Mouse (Mus musculus) forelimb bud, embryonic 11.5 days (tissue): ENCODE data around the gene Itpr3.
A peak's percentile ranks its signal among the peaks of the same experiment; 100 is the strongest.

Source experiments
- DNase-seq: peaks from one replicate; pipeline ENCODE4 v3.0.0-alpha.2; 2012; ENCODE audit warnings: low read depth, low spot score

The Itpr3 gene

DNA sequence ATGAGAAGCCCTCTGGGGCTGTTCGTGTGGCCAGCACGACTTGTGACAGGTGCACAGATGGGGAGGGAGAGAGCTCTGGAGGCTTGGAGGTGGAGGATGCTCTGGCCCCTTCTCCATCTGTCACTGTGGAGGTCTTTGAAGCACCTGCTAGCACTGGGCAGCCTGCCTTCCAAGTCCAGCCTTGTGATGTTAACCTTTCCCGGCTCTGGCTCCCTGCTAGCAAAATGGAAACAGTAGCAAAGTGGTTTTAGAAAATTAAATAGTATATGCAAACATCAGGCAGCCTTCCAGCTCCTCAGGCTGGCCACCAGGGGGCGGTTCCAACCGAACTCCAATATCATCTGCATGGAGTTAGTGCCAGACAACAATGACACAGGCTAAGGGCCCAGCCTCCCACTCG, 14.5 kb downstream of the Itpr3 start:
- peak; percentile 29 for DNase-seq

DNA sequence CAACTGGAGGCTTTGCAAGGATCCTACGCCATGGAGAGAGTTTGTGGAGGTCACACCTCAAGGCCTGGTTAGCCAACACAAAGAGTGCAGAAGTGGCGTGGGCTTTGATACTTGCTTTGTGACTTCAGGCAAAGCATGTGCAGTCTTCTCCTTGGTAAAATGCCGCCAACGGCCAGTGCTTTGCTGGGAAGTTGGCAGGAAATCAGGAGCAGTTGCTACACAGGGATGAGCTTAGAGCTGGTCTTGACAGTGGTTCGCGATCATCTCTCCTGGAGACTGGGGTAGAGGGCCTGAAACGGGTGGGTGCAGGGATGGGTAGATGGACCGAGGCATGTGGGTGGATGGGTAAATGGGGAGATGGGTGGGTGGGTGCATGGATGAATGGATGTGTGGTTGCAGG, 15.3 kb downstream of the Itpr3 start:
- DNase-seq = no peak

DNA sequence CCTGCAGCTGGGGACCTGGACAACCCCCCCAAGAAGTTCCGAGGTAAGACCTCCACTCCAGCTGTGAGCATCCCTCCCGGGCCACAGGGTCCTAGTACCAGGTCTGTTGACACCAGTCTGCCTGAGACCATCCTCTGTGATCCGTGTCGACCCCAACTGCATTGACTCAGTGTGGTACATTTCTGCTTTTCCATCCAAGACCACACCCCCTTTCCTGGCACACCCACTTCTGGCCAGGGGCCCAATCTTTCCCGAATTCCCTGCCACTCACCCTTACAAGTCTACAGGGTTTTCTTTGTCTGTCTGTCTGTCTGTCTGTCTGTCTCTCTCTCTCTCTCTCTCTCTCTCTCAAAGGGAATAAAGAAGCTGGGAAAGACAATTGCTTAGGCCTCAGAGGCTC, 16.0 kb downstream of the Itpr3 start:
- no peak for DNase-seq

DNA sequence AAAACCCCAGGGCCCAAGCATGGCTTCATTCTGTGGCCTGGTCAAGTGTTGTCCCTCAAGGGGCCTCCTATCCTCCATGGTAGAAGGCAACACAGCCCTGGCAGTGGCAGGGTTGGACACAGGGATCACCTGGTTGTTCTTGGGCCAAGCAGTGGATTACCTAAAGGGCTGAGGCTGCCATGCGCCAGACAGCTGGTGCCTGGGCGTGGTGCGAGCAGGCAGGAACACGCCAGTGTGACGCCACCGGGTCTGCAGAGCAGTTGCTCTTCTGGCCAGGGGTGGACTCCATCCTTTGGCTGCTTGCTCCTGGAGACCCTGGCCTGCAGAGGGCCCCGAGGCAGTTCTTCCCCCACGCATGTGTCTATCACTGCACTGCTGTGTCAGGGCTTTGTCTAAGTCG, 16.7 kb downstream of the Itpr3 start:
- DNase-seq = no peak

DNA sequence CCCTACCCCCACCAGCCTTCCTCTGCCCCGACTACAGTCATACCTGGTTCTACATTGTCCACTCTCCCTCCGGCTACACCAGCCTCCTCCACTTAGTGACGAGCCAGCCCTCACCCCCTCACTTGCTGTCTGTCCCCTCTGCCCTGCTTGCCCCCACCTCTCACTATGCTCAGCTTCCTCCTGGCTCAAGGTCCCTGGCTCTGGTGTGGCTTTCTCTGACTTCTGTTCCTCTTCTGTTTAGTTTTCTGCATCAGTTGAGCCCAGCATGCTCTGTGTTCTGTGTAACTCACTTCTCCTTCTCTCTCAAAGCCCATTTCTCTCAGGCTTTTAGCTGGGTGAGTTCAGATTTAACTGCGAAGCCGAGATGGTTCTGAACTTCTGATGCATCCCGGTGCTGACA, 17.1 kb downstream of the Itpr3 start:
- DNase-seq = no peak

DNA sequence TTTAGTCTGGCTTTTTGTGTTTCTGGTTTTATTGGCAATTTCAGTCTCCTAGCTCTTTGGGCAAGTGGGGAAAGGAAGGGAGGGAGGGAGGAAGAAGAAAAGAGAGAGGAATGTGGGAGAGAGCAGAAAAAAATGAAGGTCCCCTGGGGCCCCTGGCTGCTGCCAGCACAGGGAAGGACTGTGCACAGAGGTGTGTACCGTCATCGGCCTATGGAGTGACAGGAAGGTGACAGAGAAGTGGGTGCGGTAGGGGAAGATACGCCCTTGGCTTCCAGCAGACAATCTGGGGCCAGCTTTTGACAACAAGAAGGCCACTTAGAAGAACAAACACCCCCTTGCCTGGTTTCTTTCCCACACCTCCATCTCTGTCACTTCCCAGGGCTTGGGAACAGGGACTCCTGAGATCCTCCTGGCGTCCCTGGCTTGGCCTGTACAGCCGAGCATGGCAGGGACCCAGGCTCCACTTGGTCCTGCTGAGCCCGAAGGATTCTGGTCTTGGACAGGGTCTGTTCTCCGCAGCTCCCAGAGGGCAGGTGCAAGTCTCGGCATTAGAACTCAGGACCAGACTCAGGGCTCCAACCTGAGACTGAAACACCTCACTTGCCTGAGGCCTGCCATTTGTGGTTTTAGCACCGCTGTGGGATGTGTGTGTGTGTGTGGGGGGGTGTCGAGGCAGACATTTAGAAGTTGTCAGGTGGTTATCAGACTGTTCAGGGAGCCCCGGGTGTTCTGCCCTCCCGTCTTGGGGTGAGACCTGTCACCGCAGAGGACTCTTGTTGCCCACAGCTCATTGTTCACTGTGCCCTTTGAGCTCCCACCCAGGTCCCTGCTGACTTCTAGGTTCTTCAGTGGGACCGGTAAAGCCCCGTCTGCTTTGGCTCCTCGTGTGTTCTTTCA, 18.0 kb downstream of the Itpr3 start:
- no peak for DNase-seq

DNA sequence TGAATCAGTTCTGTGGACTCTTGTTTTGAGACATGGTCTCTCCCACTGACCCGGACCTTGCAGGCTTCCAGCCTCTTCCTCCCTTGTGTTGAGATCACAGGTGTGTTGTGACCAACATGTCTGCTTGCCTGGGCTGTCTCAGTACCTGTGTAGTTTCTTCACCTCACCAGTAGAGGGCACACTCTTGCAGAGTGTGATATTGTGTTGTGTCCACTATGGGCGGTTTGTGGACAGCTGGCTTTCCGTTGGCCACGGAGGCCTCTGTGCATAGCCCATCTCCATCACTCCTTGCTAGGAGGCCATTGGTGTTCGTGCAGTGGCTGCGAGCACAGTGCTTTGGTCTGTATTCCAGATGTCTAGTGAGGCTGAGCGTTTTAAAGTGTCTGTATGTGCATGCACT, 20.0 kb downstream of the Itpr3 start:
- no peak for DNase-seq

DNA sequence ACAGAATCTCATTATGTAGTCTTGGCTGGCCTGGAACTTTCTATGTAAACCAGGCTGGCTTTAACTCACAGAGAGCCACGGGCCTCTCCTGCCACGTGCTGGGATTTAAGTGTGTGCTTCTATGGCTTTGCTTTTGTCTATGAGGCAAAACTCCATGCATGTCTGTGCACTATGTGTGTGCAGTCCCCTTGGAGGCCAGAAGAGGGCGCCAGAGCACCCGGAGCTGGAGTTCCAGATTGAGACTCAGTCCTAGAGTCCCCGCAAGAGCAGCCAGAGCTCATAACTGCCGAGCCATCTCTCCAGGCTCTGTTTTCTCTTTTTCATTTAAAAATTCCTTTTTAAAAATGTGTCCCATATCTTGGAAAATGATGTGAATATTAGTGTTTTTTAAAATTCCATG, 20.8 kb downstream of the Itpr3 start:
- DNase-seq = peak; percentile 19

DNA sequence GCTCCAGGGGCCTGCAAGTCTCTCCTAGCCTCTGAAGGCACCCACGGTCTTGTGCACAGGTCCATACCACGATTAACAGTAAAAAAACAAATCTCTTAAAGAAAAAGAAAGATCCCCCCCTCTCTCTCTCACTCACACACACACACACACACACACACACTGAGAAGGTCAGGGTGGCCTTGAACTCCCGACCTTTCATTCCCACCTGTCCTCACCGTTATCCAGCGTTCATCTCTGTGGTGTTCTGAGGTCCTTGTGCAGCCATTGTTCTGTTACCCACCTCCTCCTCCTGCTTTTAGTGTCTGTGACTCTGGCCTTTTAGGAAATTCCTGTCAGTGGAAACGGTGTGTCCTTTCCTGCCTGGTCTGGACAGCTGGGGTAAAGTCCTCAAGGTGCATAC, 21.4 kb downstream of the Itpr3 start:
- no peak for DNase-seq

DNA sequence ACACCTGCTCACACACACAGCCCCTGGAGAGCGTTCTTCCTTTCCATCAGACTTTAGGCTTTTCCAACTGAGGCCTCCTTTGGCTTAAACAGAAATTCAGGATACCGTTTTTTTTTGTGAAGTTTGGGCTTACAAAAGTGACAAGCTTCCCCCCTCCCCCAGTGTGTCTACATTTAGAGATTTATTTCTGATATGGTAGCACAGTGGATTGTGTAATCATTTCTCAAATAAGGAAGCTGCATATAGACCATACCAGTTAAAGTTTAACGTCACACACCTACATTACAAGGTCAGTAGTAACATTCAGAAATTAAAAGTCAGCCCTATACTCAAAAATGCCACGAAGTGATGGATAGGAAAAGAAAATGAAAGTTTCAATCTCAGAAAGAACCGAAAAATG, 24.8 kb downstream of the Itpr3 start:
- DNase-seq = no peak

DNA sequence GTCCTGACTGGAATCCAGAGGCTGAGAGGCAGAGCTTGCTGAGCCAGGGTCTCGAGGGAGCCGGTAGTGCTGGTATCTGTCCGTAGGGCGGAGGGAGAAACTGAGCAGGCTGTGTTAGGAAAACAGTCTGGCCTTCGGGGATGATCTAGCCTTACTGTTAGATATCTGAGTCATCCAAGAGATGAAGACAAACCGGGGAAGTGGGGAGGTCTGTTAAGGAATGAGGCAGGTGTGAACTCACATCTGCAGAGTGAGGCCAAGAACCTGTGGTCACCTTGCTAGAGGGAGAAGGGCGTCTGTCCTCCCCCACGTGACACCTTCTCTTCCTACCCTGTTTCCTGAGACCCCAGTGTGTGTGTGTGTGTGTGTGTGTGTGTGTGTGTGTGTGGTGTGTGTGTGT, 25.7 kb downstream of the Itpr3 start:
- no peak for DNase-seq

DNA sequence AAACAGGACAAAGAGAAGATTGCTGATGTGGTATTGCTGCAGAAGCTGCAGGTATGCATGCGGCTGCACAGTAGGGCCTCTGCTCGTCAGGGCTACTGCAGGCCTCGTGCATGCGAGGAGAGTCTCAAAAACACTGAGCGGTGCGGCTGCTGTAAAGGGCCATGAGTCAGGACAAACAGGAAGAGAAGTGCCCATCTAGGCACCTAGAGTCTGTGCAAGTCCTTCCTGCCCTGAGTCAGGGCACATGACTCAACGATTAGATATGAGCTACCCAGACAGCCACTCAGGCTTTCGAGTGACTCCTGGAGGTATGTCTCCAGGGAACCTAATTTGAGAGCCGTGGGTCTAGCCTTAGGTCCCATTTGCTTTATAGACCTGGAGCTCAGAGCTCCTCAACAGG, 26.5 kb downstream of the Itpr3 start:
- no peak for DNase-seq

DNA sequence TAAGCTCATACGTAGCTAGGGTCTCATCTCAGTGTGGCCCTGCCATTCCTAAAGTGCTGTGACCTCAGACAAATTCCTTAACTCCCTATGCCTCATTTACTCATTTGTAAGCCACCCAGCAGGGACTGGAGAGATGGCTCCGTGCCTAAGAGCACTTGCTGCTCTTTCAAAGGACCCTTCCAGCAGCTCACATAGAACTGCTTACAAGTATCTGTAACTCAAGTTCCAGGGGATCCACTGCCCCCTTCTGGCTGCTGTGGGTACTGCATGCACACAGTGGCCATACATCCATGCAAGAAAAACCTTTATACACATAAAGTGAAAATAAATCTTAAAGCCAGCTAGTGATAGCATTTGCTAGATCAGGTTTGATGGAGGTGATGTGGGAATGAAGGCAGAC, 28.6 kb downstream of the Itpr3 start:
- DNase-seq = peak; percentile 64

DNA sequence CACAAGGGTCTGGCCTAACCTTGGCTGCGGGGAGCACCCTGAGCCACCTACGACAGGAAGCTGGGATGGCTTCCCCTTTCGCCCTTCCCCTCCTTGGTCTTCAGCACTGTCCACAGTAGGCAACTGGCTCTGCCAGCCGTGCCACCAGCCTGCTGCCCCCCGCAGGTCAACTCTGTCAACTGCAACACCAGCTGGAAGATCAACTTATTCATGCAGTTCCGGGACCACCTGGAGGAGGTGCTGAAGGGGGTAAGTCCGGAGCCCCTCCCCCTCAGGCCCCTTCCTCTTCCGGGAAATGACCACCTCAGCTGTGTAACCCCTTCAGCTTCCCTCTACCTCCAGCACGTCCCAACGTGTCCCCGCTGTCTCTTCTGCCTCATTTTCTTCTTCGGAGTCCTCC, 30.3 kb downstream of the Itpr3 start:
- peak; percentile 56 for DNase-seq

DNA sequence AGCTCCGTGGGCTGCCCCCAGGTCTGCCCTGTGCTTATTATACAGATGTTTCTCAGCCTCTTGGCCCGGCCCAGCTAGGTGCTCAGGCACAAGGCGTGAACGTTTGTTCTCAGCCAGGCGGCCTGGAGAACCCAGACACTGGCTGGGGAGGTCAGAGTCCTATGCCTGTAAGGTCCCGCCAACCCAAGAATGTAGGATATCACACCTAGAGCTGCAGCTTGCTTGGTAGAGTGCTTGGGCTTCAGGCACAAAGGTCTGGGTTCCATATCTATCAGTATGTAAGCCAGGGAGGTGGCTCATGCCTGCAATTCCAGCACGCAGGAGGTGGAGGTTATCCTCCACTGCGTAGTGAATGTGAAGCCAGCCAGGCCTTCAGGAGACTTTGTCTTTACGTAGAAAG, 33.0 kb downstream of the Itpr3 start:
- DNase-seq = no peak

DNA sequence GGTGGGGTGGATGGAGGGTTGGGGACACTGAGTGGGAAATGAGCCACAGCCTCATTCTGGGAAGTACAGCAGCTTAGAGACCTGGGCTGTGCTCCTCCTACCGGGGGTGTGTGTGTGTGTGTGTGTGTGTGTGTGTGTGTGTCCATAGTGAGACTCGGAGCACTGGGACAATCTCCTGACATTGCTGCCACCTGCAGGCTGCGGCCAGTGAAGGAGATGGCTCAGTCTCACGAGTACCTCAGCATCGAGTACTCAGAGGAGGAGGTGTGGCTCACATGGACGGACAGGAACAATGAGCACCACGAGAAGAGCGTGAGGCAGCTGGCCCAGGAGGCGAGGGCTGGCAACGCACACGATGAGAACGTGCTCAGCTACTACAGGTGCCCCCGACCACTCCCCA, 38.6 kb downstream of the Itpr3 start:
- DNase-seq = no peak

DNA sequence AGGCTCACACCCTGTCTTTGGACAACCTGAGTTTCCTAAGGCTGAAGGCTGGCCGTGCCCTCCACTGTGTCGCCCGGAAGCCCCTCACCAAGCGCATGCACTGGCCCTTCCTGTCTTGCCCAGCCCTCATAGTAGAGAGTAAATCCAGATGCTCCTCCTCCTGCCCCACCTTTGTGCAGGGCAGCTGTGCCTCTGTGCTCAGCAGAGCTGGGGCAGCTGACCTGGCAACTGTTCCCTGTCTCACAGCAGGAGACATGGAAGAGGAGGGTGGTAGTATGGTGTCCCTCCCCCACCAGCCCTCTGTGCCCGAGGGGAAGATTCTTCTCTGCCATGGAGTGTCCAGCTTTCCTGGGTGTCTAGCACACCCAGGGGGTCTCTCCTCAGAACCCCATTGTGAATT, 44.6 kb downstream of the Itpr3 start:
- no peak for DNase-seq

DNA sequence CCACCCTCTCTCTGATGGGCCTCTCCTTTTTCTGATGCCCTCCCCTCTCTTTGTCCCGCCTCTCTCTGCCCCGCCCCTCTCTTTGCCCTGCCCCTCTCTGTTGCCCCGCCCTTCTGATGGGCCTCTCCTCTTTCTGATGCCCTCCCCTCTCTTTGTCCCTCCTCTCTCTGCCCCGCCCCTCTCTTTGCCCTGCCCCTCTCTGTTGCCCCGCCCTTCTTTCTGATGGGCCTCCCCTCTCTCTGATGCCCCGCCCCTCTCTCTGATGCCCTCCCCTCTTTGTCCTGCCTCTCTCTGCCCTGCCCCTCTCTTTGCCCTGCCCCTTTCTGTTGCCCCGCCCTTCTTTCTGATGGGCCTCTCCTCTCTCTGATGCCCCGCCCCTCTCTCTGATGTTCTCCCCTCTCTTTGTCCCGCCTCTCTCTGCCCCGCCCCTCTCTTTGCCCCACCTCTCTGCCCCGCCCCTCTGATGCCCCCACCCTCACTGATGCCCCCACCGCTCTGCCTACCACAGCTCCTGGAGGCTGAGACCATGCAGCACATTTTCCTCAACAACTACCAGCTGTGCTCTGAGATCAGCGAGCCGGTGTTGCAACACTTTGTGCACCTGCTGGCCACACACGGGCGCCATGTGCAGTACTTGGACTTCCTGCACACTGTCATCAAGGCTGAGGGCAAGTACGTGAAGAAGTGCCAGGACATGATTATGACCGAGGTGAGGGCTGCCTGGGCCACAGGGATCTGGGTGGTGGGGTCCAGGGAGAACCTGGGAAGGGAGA, 48.8 kb downstream of the Itpr3 start:
- no peak for DNase-seq

DNA sequence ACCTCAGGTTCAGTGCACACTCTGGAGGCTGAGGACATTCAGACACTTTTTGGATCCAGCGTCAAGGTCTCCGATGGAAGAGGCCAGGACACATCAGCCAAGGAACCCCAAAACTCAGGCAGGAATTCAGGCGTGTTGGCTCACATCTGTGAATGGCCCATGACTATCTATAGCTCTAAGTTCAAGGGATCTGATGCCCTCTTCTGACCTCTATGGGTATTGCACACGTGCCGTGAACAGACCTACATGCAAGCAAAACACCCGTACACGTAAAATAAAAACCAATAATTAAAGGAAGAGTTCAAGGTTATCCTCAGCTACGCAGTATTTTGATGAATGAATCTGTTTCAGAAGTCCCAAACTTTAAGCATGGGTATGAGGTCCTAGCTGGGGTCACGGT, 49.6 kb downstream of the Itpr3 start:
- DNase-seq = peak; percentile 34

DNA sequence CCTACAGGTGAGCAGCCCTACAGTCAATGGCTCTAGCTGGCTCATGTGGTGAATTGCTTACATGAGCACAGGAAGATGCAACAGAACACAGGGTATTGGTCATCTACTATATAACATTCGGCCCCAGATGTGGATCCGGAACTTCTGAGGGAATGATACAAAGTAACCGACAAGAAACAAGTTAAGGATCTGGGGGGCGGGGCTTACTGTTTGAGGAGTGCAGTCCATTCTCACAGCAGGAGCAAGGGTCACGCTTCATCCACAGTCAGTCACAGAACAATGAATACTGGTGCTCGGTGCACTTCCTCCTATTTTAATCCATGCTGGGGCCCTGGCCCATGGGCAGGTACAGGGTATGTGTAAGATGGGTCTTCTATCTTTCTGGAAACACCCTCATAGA, 50.8 kb downstream of the Itpr3 start:
- no peak for DNase-seq

DNA sequence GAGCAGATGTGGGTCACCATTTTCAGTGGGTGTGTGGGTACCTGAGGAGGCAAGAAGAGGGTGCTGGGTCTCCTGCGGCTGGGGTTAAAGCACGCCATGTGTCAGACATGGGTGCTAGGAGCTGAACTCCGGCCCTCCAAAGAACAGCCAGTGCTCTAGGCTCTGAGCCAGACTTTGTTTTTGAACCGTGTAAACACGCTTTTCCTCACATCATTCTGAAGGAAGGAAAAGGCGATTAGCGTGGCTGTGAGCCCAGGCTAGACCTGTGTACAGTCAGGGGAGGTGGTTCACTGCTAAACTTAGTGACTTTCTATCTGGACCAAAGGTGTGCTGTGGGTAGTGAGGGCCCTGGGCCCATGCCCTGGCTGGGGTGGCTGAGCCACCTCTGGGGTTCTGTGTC, 53.0 kb downstream of the Itpr3 start:
- no peak for DNase-seq

DNA sequence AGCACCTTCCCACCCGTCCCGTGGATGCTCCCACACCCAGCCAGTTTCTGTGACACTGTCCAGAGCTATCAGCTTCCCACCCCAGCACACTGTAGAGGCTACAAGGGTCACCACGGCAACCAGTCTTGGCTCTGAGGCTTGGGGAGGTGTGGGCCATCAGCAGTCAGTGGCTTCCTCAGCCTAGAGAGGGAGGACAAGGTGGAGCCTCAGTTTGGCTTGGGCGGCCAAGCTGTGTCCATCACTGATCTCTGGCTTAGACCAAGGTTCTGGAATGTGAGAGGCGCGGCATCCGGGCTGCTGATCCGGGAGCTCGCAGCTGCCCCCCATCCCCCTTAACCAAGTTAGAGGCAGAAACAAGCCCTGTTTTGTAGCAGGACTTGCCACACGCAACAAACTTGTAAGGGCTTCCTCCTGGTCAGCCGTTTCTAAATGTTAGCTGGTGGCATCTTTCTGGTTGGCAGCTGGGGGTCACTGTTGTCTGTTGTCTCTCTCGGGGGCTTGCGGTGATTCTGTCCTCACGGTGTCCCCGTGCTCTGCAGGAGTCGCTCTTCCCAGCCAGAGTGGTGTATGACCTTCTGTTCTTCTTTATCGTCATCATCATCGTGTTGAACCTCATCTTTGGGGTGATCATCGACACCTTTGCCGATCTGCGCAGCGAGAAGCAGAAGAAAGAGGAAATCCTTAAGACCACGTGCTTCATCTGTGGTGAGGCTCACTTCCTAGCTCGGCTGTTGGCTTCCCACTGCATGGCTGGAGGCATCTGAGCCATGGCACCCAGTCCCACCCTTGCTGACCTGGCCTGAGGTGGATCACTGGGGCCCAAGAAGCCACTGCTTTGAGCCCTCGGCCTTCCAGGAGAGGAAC, 61.8 kb downstream of the Itpr3 start:
- no peak for DNase-seq
